Mouse (Mus musculus) megakaryocyte, embryonic 14.5 days (primary cell): ENCODE results near the gene Rundc3a. TPM values are rescaled to one million over a fixed set of nuclear protein-coding genes. Genes with fewer than 3 reads are reported as not detected.

Experiments used
- H3K27me3 ChIP-seq: replicated peaks from 2 replicates; pipeline ENCODE3; 2012; ENCODE audit warnings: inconsistent platforms
- H3K36me3 ChIP-seq: replicated peaks from 2 replicates; pipeline ENCODE3; 2012; ENCODE audit warnings: low read length, inconsistent platforms, mixed read lengths
- H3K4me1 ChIP-seq: 2 replicates; pipeline ENCODE4 v1.6.1; 2012; ENCODE audit warnings: inconsistent platforms
- H3K4me3 ChIP-seq: replicated peaks from 2 replicates; pipeline ENCODE3; 2012; ENCODE audit warnings: moderate library complexity, mild to moderate bottlenecking, inconsistent platforms
- H3K9me3 ChIP-seq: 2 replicates; pipeline ENCODE4 v1.6.1; 2012; ENCODE audit warnings: inconsistent platforms
- FLI1 ChIP-seq: IDR thresholded peaks from 2 replicates; pipeline ENCODE4 v1.6.1; 2012; ENCODE audit warnings: low read length, inconsistent platforms, mixed read lengths
- GATA1 ChIP-seq: IDR thresholded peaks from 3 replicates; pipeline ENCODE4 v1.6.1; 2012; ENCODE audit warnings: mixed read lengths, low read length, inconsistent platforms, borderline replicate concordance
- polyA plus RNA-seq: library from polyadenylated mRNA; stranded (reverse); fragments of >175 nt; gene quantifications from 2 replicates; pipeline ENCODE4 v1.2.3, GENCODE M21; 2012; ENCODE audit warnings: low replicate concordance; ENCODE audit not compliant: insufficient read depth

Rundc3a gene
- polyA plus RNA-seq, 1 experiment, result 3.8 TPM

GRCm38 (mm10) chr11:102392441-102393237 is 564 bp upstream of the Rundc3a start:
- Histone ChIP-seq H3K27me3 (peaks cover 68% of the 10 kb centered on the region), H3K36me3 (no peaks in the 10 kb centered on the region), H3K4me1 (peaks cover 23% of the 10 kb centered on the region), H3K9me3 (no peaks in the 10 kb centered on the region), H3K4me3 (peak overlapping the region; percentile 89)
- no peak for TF ChIP-seq FLI1

GRCm38 (mm10) chr11:102393719-102394420 is 667 bp downstream of the Rundc3a start:
- Histone ChIP-seq H3K4me1 (peaks cover 23% of the 10 kb centered on the region), H3K9me3 (0 out of 2 replicates have a peak, but pooled peaks cover 2% of the 10 kb centered on the region), H3K4me3 (peak overlapping the region; percentile 89), H3K36me3 (no peaks in the 10 kb centered on the region), H3K27me3 (peaks cover 80% of the 10 kb centered on the region)
- TF ChIP-seq GATA1, result no peak
- no peak for TF ChIP-seq FLI1

- H3K4me1 ChIP-seq, result peaks cover 27% of the 10 kb centered on the region
- H3K27me3 ChIP-seq, result peaks cover 87% of the 10 kb centered on the region
- H3K36me3 ChIP-seq, result no peaks in the 10 kb centered on the region
- H3K4me3 ChIP-seq, result no peak overlapping the region
- TF ChIP-seq FLI1 (no peak), GATA1 (no peak)
- H3K9me3 ChIP-seq, result 0 out of 2 replicates have a peak, but pooled peaks cover 2% of the 10 kb centered on the region
Observed at GRCm38 (mm10) chr11:102394421-102395124, 1.4 kb downstream of the Rundc3a start.

DNA sequence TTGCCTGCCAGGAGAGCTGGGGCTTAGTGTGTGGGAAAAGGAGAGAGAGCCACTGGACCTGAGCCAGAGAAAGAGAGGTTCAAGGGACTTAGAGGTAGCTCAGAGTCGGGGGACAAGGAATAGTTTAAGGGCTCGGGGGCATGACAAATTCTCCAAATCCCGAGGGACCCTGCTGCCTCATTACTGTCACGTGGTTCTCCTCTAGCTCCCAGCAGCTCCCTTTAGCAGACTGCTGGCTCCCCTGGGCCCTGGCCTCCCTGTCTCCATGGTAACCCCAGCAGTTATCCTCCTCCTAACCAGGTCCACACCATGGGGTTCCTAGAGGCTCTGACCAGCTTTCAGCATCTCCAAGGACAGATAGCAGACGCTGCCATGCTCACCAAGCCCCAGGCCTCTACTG is 2.0 kb downstream of the Rundc3a start:
- Histone ChIP-seq H3K9me3 (0 out of 2 replicates have a peak, but pooled peaks cover 5% of the 10 kb centered on the region), H3K27me3 (peaks cover 94% of the 10 kb centered on the region), H3K4me1 (peaks cover 32% of the 10 kb centered on the region), H3K4me3 (no peak overlapping the region), H3K36me3 (no peaks in the 10 kb centered on the region)
- TF ChIP-seq GATA1 (no peak), FLI1 (no peak)

DNA sequence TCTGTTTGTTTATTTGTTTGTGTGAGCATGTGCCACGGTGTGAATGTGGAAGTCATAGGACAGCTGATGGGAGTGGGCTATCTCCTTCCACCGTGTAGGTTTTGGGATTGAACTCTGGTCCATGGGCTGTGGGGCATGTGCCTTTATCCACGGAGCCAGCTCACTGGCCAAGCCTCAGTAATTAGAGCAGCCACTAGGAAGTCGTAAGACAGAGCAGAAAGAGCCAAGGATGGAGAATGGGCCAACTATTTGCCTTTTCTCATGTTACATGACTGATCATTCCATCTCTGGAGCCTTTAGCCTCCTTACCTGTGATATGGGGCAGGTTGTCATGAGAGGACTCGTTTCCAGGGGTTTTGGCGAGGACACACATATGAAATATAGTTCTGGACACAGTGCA is 3.1 kb downstream of the Rundc3a start:
- Histone ChIP-seq H3K4me1 (peaks cover 32% of the 10 kb centered on the region), H3K9me3 (0 out of 2 replicates have a peak, but pooled peaks cover 5% of the 10 kb centered on the region), H3K4me3 (no peak overlapping the region), H3K36me3 (no peaks in the 10 kb centered on the region), H3K27me3 (peaks cover 95% of the 10 kb centered on the region)
- no peak for TF ChIP-seq GATA1
- no peak for TF ChIP-seq FLI1

DNA sequence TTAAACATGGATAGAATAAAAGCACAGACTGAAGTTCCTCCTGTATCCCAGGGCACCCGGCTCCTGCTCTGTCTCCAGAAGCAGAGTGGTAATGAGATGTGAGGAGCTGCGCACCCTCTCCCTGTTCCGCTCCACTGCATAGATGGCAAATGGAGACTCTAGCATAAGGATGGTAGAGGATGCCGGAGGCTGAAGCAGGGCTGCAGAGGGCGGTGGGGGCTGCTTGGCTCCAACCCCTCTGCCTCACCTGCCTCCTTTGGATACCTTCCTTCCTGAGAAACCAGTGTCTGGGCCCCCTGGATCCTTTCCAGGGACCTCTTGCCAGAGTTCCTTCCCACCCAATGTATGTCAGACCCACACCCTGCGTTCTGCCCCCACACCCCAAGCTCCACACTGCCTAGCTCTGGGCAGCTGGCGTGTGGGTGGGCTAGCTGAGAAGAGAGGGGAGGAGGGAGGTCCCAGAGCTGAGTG is 3.5 kb downstream of the Rundc3a start:
- Histone ChIP-seq H3K27me3 (peaks cover 95% of the 10 kb centered on the region), H3K4me3 (no peak overlapping the region), H3K4me1 (peaks cover 32% of the 10 kb centered on the region), H3K9me3 (0 out of 2 replicates have a peak, but pooled peaks cover 5% of the 10 kb centered on the region), H3K36me3 (no peaks in the 10 kb centered on the region)
- TF ChIP-seq GATA1, result no peak
- no peak for TF ChIP-seq FLI1

- Histone ChIP-seq H3K4me1 (peaks cover 33% of the 10 kb centered on the region), H3K27me3 (peaks cover 87% of the 10 kb centered on the region), H3K9me3 (0 out of 2 replicates have a peak, but pooled peaks cover 5% of the 10 kb centered on the region), H3K36me3 (peaks cover 11% of the 10 kb centered on the region), H3K4me3 (no peak overlapping the region)
- no peak for TF ChIP-seq GATA1
Observed at GRCm38 (mm10) chr11:102398007-102398825, 5.0 kb downstream of the Rundc3a start.

- Histone ChIP-seq H3K9me3 (0 out of 2 replicates have a peak, but pooled peaks cover 5% of the 10 kb centered on the region), H3K27me3 (peaks cover 78% of the 10 kb centered on the region), H3K4me3 (no peak overlapping the region), H3K4me1 (peaks cover 25% of the 10 kb centered on the region), H3K36me3 (peaks cover 20% of the 10 kb centered on the region)
- no peak for TF ChIP-seq GATA1
- TF ChIP-seq FLI1, result no peak
Observed at GRCm38 (mm10) chr11:102399107-102399506, 5.9 kb downstream of the Rundc3a start.

DNA sequence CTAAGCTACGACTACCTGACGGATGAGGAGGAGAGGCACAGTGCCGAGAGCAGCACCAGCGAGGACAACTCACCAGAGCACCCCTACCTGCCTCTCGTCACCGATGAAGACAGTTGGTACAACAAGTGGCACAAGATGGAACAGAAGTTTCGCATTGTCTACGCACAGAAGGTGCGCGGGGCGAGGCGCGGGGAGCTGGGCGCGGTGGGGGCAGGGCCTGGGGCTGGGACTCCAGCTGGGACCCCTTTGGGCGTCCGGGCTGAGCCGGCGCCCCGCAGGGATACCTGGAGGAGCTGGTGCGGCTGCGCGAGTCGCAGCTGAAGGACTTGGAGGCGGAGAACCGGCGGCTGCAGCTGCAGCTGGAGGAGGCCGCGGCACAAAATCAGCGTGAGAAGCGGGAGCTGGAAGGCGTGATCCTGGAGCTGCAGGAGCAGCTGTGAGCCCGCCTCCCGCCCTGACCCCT is 6.4 kb downstream of the Rundc3a start:
- TF ChIP-seq FLI1 (no peak), GATA1 (no peak)
- peaks cover 72% of the 10 kb centered on the region for H3K27me3 ChIP-seq
- 0 out of 2 replicates have a peak, but pooled peaks cover 5% of the 10 kb centered on the region for H3K9me3 ChIP-seq
- H3K4me3 ChIP-seq, result peak overlapping the region; percentile 9
- H3K4me1 ChIP-seq, result peaks cover 23% of the 10 kb centered on the region
- peaks cover 26% of the 10 kb centered on the region for H3K36me3 ChIP-seq
